Mouse (Mus musculus): Measurements from ENCODE around the gene Usf2.
A peak's percentile ranks its signal among the peaks of the same experiment; 100 is the strongest.

DNA sequence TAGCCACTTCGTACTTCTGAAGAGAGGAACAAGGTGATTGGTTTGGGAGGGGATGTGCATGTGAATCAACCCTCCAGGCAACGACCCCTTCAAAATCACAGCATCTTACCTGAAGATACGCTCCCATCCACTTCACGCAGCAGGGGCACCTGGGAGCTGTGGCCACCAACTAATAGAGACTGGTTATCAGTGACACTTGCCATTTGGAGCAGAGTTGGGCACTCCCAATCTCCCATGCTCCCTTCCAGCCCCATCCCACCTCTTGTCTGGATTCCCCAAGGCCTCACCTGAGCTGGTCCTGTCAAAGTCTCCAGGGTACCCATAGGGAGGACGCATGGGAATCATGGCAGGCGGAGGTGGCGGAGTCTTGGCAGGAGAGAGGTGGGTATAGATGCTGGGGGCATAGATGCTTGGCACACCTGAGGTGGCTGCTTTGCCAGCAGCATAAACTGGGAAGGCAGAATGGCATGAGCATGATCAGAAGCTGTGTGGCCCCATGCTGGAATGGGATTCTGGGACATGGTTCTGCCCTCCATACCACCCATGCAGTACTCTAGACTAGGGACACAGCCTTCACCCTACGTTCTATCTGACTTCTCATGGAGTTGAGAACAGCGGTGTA is 2.4 kb upstream of the Usf2 start:
- TF ChIP-seq POLR2A (IDR thresholded peaks at IDR 0.05; ENCODE audit: extremely low read depth, insufficient read depth, low read length) (peak; percentile 3; the same call in 1 of the 2 replicates), CTCF (IDR thresholded peaks at IDR 0.05; ENCODE audit: extremely low read depth, insufficient read depth, low read length) (no peak)
